Mouse (Mus musculus): ENCODE data around the gene Olfr609. TPM values are rescaled to one million over a fixed set of nuclear protein-coding genes. Genes with fewer than 3 reads are reported as not detected.

The Olfr609 gene
- not detected in 2 replicates for polyA plus RNA-seq (2012; rRNA removed)

GRCm38 (mm10) chr7:103497962-103498361 lies at the start of gene Olfr609:
Gene Olfr609, minus strand, starts transcription at chr7:103498062.

GRCm38 (mm10) chr7:103542617-103543016 lies 44.8 kb upstream of the Olfr609 start, which contains the start of gene Olfr612:
Gene Olfr612, minus strand, starts transcription at chr7:103542717.

DNA sequence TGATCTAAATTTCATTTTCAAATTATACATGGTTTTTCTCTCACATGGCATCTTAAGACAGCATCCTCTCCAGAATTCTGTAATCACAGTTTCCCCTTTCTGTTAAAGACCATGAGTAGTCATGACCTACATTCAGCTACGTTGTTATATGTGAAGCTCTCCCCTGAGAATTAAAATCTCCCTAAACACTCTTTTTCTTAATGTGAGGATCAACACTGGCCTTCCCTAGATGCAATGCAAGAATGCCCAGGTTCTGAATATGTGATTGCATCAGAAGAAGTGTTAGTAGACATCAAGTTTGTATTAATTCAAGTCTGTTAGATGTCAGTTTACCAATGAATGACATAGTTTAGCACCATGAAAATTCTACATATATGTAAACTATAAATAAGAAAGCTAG lies 22.9 kb upstream of the Olfr609 start, which contains the start of gene Olfr611:
TSS of gene Olfr611 (minus strand) at position 101 of the 400 bp plus-strand sequence.

DNA sequence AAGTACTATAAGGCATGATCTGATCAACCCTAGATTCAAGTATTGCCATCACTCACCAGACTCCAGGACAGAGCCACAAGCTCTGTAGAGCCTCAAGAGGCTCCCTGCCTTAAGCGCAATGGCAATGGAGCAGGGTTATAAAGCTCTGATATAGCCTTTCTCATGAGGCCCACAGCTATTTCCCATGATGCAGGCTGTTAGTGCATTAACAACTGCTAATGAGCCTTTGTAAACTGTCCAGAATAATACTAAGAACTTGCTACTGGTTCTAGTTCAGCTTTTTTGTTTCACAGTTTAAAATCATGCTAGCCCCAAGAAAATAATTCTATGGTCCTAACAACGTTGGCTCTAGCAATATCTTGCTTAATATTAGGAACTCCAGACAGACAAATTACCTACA lies 14.2 kb upstream of the Olfr609 start, which contains the start of gene Olfr610:
TSS of gene Olfr610 (minus strand) at position 101 of the 400 bp plus-strand sequence.

DNA sequence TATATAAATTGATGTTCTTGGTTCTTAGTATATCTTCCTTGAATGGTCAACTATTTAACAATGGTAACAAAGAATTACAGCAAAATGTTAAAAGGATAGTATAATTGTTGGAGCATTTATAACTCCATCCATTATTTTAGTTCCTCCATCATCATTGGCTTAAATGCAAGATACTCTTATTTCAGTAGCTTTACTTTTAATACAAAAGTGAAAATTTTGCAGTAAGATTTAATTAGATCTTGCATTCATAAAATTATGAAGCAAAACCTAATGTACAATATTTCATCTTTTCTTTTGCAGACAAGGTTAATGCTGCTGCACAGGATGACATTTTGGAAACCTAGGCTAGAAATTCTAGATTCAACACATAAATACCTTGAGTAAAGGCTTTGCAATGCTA lies 28.3 kb downstream of the Olfr609 start, which contains the start of gene Olfr608:
TSS of gene Olfr608 (plus strand) at position 301 of the 400 bp plus-strand sequence.

GRCm38 (mm10) chr7:103448746-103449145 lies 49.1 kb downstream of the Olfr609 start, which contains the start of gene Olfr606:
Gene Olfr606, plus strand, starts transcription at chr7:103449046.

DNA sequence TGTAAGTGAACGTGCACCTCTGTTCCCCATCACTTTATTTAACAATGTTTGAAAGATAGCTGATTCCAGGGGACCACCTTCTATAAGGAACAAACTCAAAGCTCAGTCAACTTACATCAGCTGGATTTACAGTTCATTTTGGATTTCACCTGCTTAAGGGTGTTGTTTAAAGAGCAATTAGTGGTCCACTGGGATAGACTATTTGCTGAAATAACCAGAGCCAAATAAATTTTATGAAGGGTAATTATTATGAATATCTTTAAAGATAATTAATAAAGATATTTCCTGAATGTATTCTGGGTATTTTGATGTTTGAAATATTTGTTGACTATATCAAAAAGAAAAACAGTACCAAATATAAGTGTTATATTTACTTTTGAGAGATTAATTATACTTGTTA lies 52.5 kb downstream of the Olfr609 start, which contains the start of gene Olfr605:
TSS of gene Olfr605 (minus strand) at position 101 of the 400 bp plus-strand sequence.

Other genes with a start within 250 kb of the Olfr609 start
- gene Usp17ld, start 245.6 kb downstream of the Olfr609 start, polyA plus RNA-seq (2012; rRNA removed) = not detected in 2 replicates
- not detected in 2 replicates for gene Olfr596, start 192.4 kb downstream of the Olfr609 start, polyA plus RNA-seq (2012; rRNA removed)
- not detected in 2 replicates for gene Olfr597, start 181.7 kb downstream of the Olfr609 start, polyA plus RNA-seq (2012; rRNA removed)
- not detected in 2 replicates for gene Olfr598, start 174.5 kb downstream of the Olfr609 start, polyA plus RNA-seq (2012; rRNA removed)
- not detected in 2 replicates for gene Olfr599, start 162.1 kb downstream of the Olfr609 start, polyA plus RNA-seq (2012; rRNA removed)
- not detected in 2 replicates for gene Olfr600, start 148.4 kb downstream of the Olfr609 start, polyA plus RNA-seq (2012; rRNA removed)
- not detected in 2 replicates for gene Olfr601, start 135.4 kb downstream of the Olfr609 start, polyA plus RNA-seq (2012; rRNA removed)
- not detected in 2 replicates for gene Olfr603, start 111.9 kb downstream of the Olfr609 start, polyA plus RNA-seq (2012; rRNA removed)
- not detected in 2 replicates for gene Usp17lc, start 83.0 kb downstream of the Olfr609 start, polyA plus RNA-seq (2012; rRNA removed)
- not detected in 2 replicates for gene Olfr605, start 52.6 kb downstream of the Olfr609 start, polyA plus RNA-seq (2012; rRNA removed)
- not detected in 2 replicates for gene Olfr606, start 49.0 kb downstream of the Olfr609 start, polyA plus RNA-seq (2012; rRNA removed)
- not detected in 2 replicates for gene Olfr607, start 33.9 kb downstream of the Olfr609 start, polyA plus RNA-seq (2012; rRNA removed)
- gene Olfr608, start 28.2 kb downstream of the Olfr609 start, polyA plus RNA-seq (2012; rRNA removed) = not detected in 2 replicates
- not detected in 2 replicates for gene Olfr610, start 14.1 kb upstream of the Olfr609 start, polyA plus RNA-seq (2012; rRNA removed)
- gene Olfr611, start 22.8 kb upstream of the Olfr609 start, polyA plus RNA-seq (2012; rRNA removed) = not detected in 2 replicates
- not detected in 2 replicates for gene Olfr612, start 44.7 kb upstream of the Olfr609 start, polyA plus RNA-seq (2012; rRNA removed)
- gene Olfr613, start 50.0 kb upstream of the Olfr609 start, polyA plus RNA-seq (2012; rRNA removed) = not detected in 2 replicates
- gene Olfr615, start 58.0 kb upstream of the Olfr609 start, polyA plus RNA-seq (2012; rRNA removed) = not detected in 2 replicates
- gene Olfr616, start 71.1 kb upstream of the Olfr609 start, polyA plus RNA-seq (2012; rRNA removed) = not detected in 2 replicates
- gene Olfr617, start 75.0 kb upstream of the Olfr609 start, polyA plus RNA-seq (2012; rRNA removed) = not detected in 2 replicates
- 0.08 TPM in 1 of 2 replicates, not detected in the other for gene Olfr618, start 92.0 kb upstream of the Olfr609 start, polyA plus RNA-seq (2012; rRNA removed)
- not detected in 2 replicates for gene Olfr619, start 102.5 kb upstream of the Olfr609 start, polyA plus RNA-seq (2012; rRNA removed)
- not detected in 2 replicates for gene Olfr620, start 114.5 kb upstream of the Olfr609 start, polyA plus RNA-seq (2012; rRNA removed)
- 0.06 TPM in 1 of 2 replicates, not detected in the other for gene Olfr622, start 144.6 kb upstream of the Olfr609 start, polyA plus RNA-seq (2012; rRNA removed)
- gene Olfr623, start 165.6 kb upstream of the Olfr609 start, polyA plus RNA-seq (2012; rRNA removed) = not detected in 2 replicates
- gene Olfr624, start 173.1 kb upstream of the Olfr609 start, polyA plus RNA-seq (2012; rRNA removed) = 0.01 TPM in 1 of 2 replicates, not detected in the other
- gene Olfr625-ps1, start 184.7 kb upstream of the Olfr609 start, polyA plus RNA-seq (2012; rRNA removed) = not detected in 2 replicates
- not detected in 2 replicates for gene Olfr243, start 216.6 kb upstream of the Olfr609 start, polyA plus RNA-seq (2012; rRNA removed)
- gene Olfr628, start 232.3 kb upstream of the Olfr609 start, polyA plus RNA-seq (2012; rRNA removed) = not detected in 2 replicates
- not detected in 2 replicates for gene Olfr629, start 246.9 kb upstream of the Olfr609 start, polyA plus RNA-seq (2012; rRNA removed)

All from central nervous system, embryonic 14 days (tissue).